Mouse (Mus musculus) CD4-positive, CD25-positive, alpha-beta regulatory T cell, adult 4 months (primary cell): Measurements from ENCODE around the gene Vmn2r77. TPM values are rescaled to one million over a fixed set of nuclear protein-coding genes. Genes with fewer than 3 reads are reported as not detected.
"Not testable (repeated sequence)": the region's sequence is repeated elsewhere in the genome, so short reads cannot be mapped to it uniquely, and the experiment has no call there.

Experiments used
- ATAC-seq: one replicate; pipeline ENCODE4 v1.8.0; 2017
- polyA plus RNA-seq, 2 experiments: library from polyadenylated mRNA; unstranded; fragments of 100-300 nt; shearing (Covaris generic); gene quantifications; one replicate each; pipeline ENCODE4 v1.2.1; 2017

Vmn2r77 gene
- polyA plus RNA-seq: under 1 TPM in 1 of 2 experiments, not detected in 1; 0.12 TPM

- ATAC-seq: no peak
These were observed at the start of gene Vmn2r77 for GRCm38 (mm10) chr7:86794727-86795126. Gene Vmn2r77, plus strand, starts transcription at chr7:86795027.

- ATAC-seq: no peak
These were observed 34.1 kb upstream of the Vmn2r77 start for GRCm38 (mm10) chr7:86760751-86761150.

- ATAC-seq: no peak
These were observed 30.2 kb upstream of the Vmn2r77 start for GRCm38 (mm10) chr7:86764628-86765027.

- ATAC-seq: no peak
These were observed 23.2 kb upstream of the Vmn2r77 start for GRCm38 (mm10) chr7:86771621-86772020.

GRCm38 (mm10) chr7:86775617-86776325 is 19.1 kb upstream of the Vmn2r77 start, which contains the start of gene Folh1:
Gene Folh1, minus strand, starts transcription at chr7:86775943.
- ATAC-seq: no peak

GRCm38 (mm10) chr7:86815241-86815640 is 20.4 kb downstream of the Vmn2r77 start:
- ATAC-seq: not testable (repeated sequence)

GRCm38 (mm10) chr7:86815716-86816115 is 20.9 kb downstream of the Vmn2r77 start:
- ATAC-seq: not testable (repeated sequence)

- no peak for ATAC-seq
These were observed 21.6 kb downstream of the Vmn2r77 start for GRCm38 (mm10) chr7:86816466-86816865.

Other genes with a start within 250 kb of the Vmn2r77 start
- not detected for gene Olfr295, start 211.2 kb upstream of the Vmn2r77 start, polyA plus RNA-seq
- not detected for gene Olfr294, start 178.4 kb upstream of the Vmn2r77 start, polyA plus RNA-seq
- not detected for gene Olfr293, start 146.0 kb upstream of the Vmn2r77 start, polyA plus RNA-seq
- gene Olfr292, start 106.7 kb upstream of the Vmn2r77 start, polyA plus RNA-seq: not detected
- gene Folh1, start 19.1 kb upstream of the Vmn2r77 start, polyA plus RNA-seq: not detected
- not detected for gene Vmn2r78, start 120.1 kb downstream of the Vmn2r77 start, polyA plus RNA-seq
- under 1 TPM in 1 of 2 experiments, not detected in 1; 0.08 TPM for gene Vmn2r79, start 201.1 kb downstream of the Vmn2r77 start, polyA plus RNA-seq